Mouse (Mus musculus): ENCODE results near the gene Lilra5.
"Not testable (repeated sequence)": the region's sequence is repeated elsewhere in the genome, so short reads cannot be mapped to it uniquely, and the experiment has no call there.

- not testable (repeated sequence) for TF ChIP-seq CTCF (IDR thresholded peaks at IDR 0.05; ENCODE audit: low read depth, low read length); POLR2A (IDR thresholded peaks at IDR 0.05; ENCODE audit: extremely low read depth, insufficient read depth, low read length)
These were observed 36.3 kb downstream of the Lilra5 start for GRCm38 (mm10) chr7:4273874-4274273.
